Mouse (Mus musculus): ENCODE results near the gene Slc41a2.

GRCm38 (mm10) chr10:83380501-83380900, 42.8 kb upstream of the Slc41a2 start:
- no peak for TF ChIP-seq CTCF (IDR thresholded peaks at IDR 0.05; ENCODE audit: low read depth, low read length)
- TF ChIP-seq GATA1 (IDR thresholded peaks at IDR 0.05; ENCODE audit: borderline replicate concordance, low read length): no peak
- TF ChIP-seq TAL1 (conservative IDR thresholded peaks at IDR 0.05; ENCODE audit: low read depth, low read length): no peak
- TF ChIP-seq POLR2AphosphoS5 (IDR thresholded peaks at IDR 0.05; ENCODE audit: insufficient replicate concordance, low read depth, low read length): no peak
- no peak for TF ChIP-seq GATA2 (IDR thresholded peaks at IDR 0.05; ENCODE audit: borderline replicate concordance, low read depth, low read length)
